Mouse (Mus musculus) C2C12 (cell line): ENCODE measurements around the gene Tmbim1. TPM values are rescaled to one million over a fixed set of nuclear protein-coding genes. Genes with fewer than 3 reads are reported as not detected.

ENCODE experiments used
- H3K27me3 ChIP-seq: one replicate; pipeline ENCODE4 v1.6.1; 2011; ENCODE audit not compliant: control insufficient read depth, insufficient read depth, insufficient read length
- H3K36me3 ChIP-seq: one replicate; pipeline ENCODE4 v1.6.1; 2011; ENCODE audit not compliant: control insufficient read depth, insufficient read depth
- H3K4me3 ChIP-seq: one replicate; pipeline ENCODE4 v1.5.1; 2011; ENCODE audit warnings: mild to moderate bottlenecking, control low read depth; ENCODE audit not compliant: poor library complexity, insufficient read depth, severe bottlenecking
- H3K79me2 ChIP-seq: one replicate; pipeline ENCODE4 v1.6.1; 2011; ENCODE audit not compliant: control insufficient read depth, insufficient read depth
- H3K79me3 ChIP-seq: one replicate; pipeline ENCODE4 v1.6.1; 2011; ENCODE audit warnings: low read depth, control low read depth
- H3ac ChIP-seq: one replicate; pipeline ENCODE3; 2011; ENCODE audit warnings: low read depth; ENCODE audit not compliant: control insufficient read depth, insufficient read length
- CEBPB ChIP-seq: IDR thresholded peaks from one replicate; pipeline ENCODE4 v1.6.1; 2011; ENCODE audit warnings: low read depth, mild to moderate bottlenecking, control low read depth, moderate library complexity
- CTCF ChIP-seq: IDR thresholded peaks from one replicate; pipeline ENCODE4 v1.5.1; 2011; ENCODE audit not compliant: control insufficient read depth, insufficient read depth, insufficient read length
- FOSL1 ChIP-seq: IDR thresholded peaks from one replicate; pipeline ENCODE4 v1.8.0; 2011; ENCODE audit warnings: mild to moderate bottlenecking, low read length; ENCODE audit not compliant: poor library complexity, insufficient read depth, severe bottlenecking
- MAX ChIP-seq: IDR thresholded peaks from one replicate; pipeline ENCODE4 v1.6.1; 2011; ENCODE audit warnings: mild to moderate bottlenecking, control low read depth
- MYOD1 ChIP-seq: IDR thresholded peaks from one replicate; pipeline ENCODE4 v1.6.1; 2011; ENCODE audit warnings: low read depth; ENCODE audit not compliant: control insufficient read depth, insufficient read length
- MYOG ChIP-seq: IDR thresholded peaks from one replicate; pipeline ENCODE4 v1.6.1; 2011; ENCODE audit not compliant: control insufficient read depth, insufficient read length; ENCODE audit errors: extremely low read depth
- USF1 ChIP-seq: IDR thresholded peaks from one replicate; pipeline ENCODE4 v1.6.1; 2011; ENCODE audit warnings: low read depth, mild to moderate bottlenecking, control low read depth, moderate library complexity
- polyA plus RNA-seq: library from polyadenylated mRNA; unstranded; fragments of >200 nt; fragmentation: generic; extraction: Trizol; gene quantifications from one replicate; pipeline ENCODE4 v1.2.1, GENCODE M21; 2012; ENCODE audit warnings: missing spikeins

Gene Tmbim1
- polyA plus RNA-seq, 1 experiment: 38.1 TPM

DNA sequence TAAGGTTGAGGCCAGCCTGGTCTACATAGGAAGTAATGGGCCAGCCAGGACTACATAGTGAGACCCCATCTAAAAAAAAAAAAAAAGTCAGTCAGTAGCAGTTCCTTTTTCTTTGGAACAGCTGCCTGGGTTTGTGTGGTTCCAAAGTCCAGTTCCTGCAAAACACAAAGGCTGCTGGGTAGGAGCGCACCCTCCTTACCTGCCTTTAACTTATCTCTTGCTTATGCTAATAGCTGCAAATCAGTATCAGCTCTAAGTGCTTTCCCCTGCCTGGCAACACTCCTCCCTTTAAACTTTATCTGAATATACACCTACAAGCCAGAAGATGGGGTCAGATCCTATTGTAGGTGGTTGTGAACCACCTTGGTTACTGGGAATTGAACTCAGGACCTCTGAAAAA, 1.7 kb upstream of the Tmbim1 start:
- H3K27me3 ChIP-seq: no peaks in the 10 kb centered on the region
- no peaks in the 10 kb centered on the region for H3K36me3 ChIP-seq
- no peak overlapping the region for H3ac ChIP-seq
- peaks cover 19% of the 10 kb centered on the region for H3K79me2 ChIP-seq
- TF ChIP-seq FOSL1: no peak
- no peak for TF ChIP-seq MAX
- TF ChIP-seq USF1: no peak
- TF ChIP-seq CTCF: no peak
- no peak for TF ChIP-seq CEBPB
- no peak for TF ChIP-seq MYOD1
- TF ChIP-seq MYOG: no peak
- no peak overlapping the region for H3K4me3 ChIP-seq
- peaks cover 10% of the 10 kb centered on the region for H3K79me3 ChIP-seq

DNA sequence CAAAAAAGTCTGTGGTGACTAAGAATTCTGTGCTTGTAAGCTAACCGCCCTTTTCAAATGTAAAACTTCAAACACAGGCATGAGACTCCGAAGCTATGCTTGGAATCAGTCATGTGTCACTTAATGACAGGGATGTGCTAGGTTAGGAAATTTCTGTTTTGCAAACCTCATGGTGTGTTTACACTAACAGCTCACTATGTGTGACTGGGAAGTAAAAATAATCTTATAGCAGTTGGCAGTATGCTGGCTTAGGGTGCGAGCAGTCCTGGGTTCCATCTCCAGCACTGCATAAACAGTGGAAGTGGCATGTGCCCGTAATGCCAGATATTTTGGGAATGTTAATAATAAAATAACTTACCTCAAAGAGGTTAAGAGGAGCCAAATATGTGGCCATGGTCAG, 476 bp downstream of the Tmbim1 start:
- no peaks in the 10 kb centered on the region for H3K27me3 ChIP-seq
- H3K79me3 ChIP-seq: peaks cover 31% of the 10 kb centered on the region
- H3K4me3 ChIP-seq: no peak overlapping the region

DNA sequence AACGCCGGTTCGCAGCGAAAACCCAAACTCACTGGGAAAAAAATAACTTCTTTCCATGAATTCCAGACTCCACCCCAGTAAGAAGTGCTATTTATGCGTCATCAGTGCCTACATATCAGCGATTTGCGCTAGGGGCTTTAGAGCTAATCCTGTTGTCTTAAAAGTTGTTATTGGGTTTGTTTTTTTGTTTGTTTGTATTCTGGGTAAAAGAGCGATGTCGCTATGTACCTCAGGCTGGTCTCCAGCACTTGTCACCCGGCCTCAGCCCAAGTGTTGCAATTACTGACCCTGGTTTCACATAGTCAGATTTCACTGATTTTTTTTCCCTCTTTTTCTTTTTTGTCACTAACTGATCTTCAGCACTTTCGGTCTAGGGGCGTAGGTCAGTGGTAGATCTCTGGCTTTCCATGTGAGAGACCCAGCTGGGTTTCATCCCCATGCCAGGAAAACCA, 1.1 kb downstream of the Tmbim1 start:
- TF ChIP-seq MYOD1: no peak
- H3K27me3 ChIP-seq: no peaks in the 10 kb centered on the region
- H3K4me3 ChIP-seq: peak overlapping the region; percentile 47
- peak overlapping the region; percentile 91 for H3ac ChIP-seq
- no peaks in the 10 kb centered on the region for H3K36me3 ChIP-seq
- peaks cover 37% of the 10 kb centered on the region for H3K79me3 ChIP-seq
- H3K79me2 ChIP-seq: peaks cover 47% of the 10 kb centered on the region

More for the DNA sequence above, 476 bp downstream of the Tmbim1 start:
- H3ac ChIP-seq: no peak overlapping the region
- TF ChIP-seq MYOG (no peak), CEBPB (no peak), FOSL1 (no peak), USF1 (no peak), CTCF (no peak), MAX (no peak), MYOD1 (no peak)
- no peaks in the 10 kb centered on the region for H3K36me3 ChIP-seq
- peaks cover 41% of the 10 kb centered on the region for H3K79me2 ChIP-seq

GRCm38 (mm10) chr1:74303509-74304338, 1.7 kb downstream of the Tmbim1 start:
- Histone ChIP-seq H3K4me3 (peak overlapping the region; percentile 47), H3ac (peak overlapping the region; percentile 91)
- TF ChIP-seq MAX (no peak), MYOD1 (no peak), CEBPB (no peak), FOSL1 (no peak), CTCF (no peak), USF1 (no peak), MYOG (no peak)

DNA sequence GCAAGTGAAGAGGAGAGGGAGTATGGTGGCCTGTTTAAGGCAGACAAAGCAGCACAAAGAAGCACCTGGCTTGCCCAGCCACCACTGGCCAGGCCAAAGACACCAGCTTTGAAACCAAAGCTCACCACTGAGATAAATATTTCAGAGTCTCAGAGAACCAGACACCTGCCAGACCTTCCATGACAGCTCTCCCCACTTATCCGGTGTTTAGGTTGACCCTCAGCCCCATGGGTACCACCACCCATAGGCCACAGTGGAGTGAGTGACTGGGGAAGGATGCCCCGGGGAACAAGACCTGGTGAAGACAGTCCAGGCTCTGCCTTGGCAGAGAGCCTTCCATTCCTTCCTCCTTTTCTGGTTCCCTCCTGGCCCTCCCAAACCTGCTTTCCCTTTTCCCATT, 2.6 kb downstream of the Tmbim1 start:
- no peaks in the 10 kb centered on the region for H3K36me3 ChIP-seq
- no peak overlapping the region for H3K4me3 ChIP-seq
- TF ChIP-seq USF1 (no peak), MYOG (no peak), MYOD1 (no peak), CEBPB (no peak), CTCF (no peak), MAX (no peak), FOSL1 (no peak)
- peaks cover 49% of the 10 kb centered on the region for H3K79me3 ChIP-seq
- peak overlapping the region; percentile 40 for H3ac ChIP-seq
- H3K27me3 ChIP-seq: no peaks in the 10 kb centered on the region
- H3K79me2 ChIP-seq: peaks cover 62% of the 10 kb centered on the region

More at GRCm38 (mm10) chr1:74303509-74304338, 1.7 kb downstream of the Tmbim1 start:
- H3K36me3 ChIP-seq: no peaks in the 10 kb centered on the region
- peaks cover 53% of the 10 kb centered on the region for H3K79me2 ChIP-seq
- peaks cover 40% of the 10 kb centered on the region for H3K79me3 ChIP-seq
- no peaks in the 10 kb centered on the region for H3K27me3 ChIP-seq

- H3K4me3 ChIP-seq: no peak overlapping the region
- TF ChIP-seq CTCF (no peak), FOSL1 (no peak)
Observed at GRCm38 (mm10) chr1:74302229-74302628, 3.2 kb downstream of the Tmbim1 start.

More at GRCm38 (mm10) chr1:74302229-74302628, 3.2 kb downstream of the Tmbim1 start:
- H3K27me3 ChIP-seq: no peaks in the 10 kb centered on the region
- H3ac ChIP-seq: no peak overlapping the region
- H3K79me2 ChIP-seq: peaks cover 68% of the 10 kb centered on the region
- no peaks in the 10 kb centered on the region for H3K36me3 ChIP-seq
- H3K79me3 ChIP-seq: peaks cover 51% of the 10 kb centered on the region
